Mouse (Mus musculus) T-helper 17 cell (primary cell): Measurements from ENCODE around the gene Kif5c.

Experiments
- in situ Hi-C, 2 experiments: fragments of 300-600 bp; cut with MboI, MseI; formaldehyde crosslinking; loops; 1 replicate in 1 of 2; 2 replicates in 1 of 2; pipeline ENCODE4 v1.15.1; 2025; ENCODE audit warnings: high pct_unique_total_duplicates in 2 of 2

Kif5c gene

DNA sequence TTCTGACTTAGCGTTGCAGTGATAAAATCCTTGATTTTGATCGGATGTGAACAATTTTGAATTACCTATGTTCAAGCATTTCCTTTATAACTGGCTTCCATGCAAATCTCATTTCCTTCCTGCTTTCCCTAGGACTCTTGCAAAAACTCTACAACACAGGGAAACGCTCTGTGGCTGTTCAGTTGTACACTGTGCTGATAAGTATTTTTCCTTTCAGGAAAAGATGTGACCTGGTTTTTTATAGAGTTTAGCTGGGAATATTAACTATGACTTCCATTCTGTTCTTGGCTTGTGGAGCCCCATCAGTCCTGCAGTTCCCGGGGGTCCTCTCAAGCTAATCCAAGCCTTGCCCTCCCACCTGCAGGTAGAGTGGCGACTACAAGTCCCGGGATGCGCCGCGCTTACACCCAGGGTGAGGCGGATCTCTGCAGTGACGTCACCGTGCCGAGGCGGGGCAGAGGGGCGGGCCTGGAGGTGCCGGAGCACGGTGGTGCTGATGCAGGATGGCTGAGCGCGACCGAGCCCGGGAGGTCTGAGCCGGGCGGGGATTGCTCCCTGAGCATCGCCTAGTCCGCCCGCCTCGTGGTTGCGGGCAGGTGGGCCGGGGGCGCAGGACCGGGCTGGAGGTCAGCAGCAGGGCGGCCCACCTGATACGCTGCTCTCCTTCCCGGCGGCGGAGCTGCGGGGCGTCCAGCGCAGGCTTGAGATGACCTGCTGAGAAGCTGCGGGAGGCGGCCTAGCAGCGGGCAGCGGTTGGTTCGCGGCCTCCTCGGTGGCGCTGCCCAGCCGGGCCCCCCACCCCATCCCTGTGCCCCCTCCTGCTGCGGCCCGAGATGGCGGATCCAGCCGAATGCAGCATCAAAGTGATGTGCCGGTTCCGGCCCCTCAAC, at the start of gene Kif5c:
Kif5c (plus strand) TSS at position 470 of the 890 bp plus-strand sequence.
- in situ Hi-C loops, result loop anchor here in 1 of 2 experiments (10.0 kb wide), 1 partner anchor 1294 kb away; no protein-coding TSS in a partner anchor

DNA sequence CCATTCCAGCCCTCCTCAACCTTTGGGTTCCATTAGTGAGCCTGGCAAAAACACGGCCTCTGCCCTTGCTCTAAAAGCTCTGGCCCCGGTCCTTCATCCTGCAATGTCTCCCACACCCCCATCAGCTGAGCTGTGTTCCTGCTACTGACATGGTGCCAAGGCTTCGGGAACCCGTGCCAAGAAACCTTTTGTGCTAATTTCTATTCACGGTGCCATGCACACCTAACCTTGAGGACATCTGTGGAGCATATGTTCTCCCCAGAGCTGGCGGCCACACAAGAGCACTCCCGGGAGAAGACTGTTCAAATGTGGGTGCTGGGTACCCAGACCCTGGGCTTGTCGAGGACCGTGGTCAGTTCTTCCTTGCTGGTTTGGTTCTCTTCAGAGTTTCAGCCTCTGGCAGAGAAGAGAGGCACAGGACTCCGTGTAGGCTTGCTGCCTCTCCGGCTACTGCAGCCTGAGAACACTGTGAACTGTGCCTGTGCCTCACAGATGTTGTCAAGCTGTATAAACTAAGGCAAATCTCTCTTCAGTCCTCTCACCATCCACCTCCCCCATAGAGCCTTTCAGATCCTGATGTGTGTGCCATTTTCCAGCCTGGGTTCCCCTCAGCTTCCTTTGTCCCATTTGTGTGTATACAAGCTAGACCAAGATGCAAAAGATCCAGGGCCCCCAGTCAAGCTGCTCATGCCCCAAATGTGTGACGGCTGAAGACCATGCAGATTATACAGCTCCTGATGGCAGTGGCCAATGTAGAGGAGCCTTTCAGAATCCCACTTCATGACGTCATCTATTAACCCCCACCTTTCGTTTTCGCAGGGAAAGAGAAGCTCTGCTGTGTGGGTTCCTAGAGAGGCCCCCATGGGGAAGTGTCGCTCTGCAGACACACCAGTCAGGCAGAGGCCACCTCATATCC, 49.0 kb upstream of the Kif5c start:
- in situ Hi-C loops, result no loop called here

DNA sequence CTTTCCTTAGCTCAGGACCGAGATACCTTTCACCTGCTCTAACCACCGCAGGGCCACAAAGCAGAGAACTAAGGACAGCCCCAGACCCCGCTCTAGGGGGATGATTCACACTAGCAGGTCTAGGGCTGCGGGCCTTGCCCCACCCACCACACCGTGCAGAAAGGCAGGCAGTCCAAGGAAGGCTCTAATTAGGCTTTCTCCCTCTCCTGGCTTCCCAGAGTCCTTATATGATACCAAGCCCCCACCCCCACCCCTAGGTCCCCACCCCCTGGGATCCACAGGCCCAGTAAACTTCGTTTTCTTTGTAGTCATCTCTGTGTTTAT, 48.4 kb upstream of the Kif5c start:
- in situ Hi-C loops, result no loop called here

DNA sequence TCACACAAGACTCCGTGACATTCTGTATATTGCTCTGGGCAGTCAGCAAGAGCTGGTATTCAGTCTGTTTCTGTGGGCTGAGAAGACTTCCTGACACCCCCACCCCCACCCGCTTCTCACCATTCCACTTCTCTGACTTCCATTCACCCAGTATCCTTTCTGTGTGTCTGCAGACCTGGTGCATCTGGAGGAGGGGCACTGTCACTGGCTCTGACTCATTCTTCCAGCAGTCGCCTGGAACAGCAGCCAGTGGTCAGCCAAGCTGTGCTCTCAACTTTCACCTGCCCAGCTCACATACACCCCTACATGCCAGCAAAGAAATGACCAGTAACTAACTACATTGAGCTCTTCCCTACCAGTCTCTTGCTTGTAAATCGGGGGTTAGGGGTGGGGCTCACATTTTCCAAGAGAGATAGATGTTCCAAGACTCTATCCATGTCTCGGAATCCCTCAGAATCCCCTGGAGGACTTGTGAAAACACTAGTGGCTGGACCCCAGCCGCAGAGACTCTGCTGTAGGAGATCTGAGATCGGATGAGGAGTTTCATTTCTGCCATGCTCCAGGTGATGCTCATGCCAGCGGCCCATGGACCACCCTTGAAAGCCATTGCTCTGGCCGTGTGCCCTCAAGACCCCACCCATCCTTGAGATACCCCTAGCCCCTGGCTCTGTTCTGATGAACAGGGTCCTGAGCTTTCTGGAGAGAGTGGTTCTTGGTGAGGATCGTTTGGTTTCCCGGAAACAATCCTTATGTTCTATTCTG, 47.8 kb upstream of the Kif5c start:
- in situ Hi-C loops, result no loop called here

DNA sequence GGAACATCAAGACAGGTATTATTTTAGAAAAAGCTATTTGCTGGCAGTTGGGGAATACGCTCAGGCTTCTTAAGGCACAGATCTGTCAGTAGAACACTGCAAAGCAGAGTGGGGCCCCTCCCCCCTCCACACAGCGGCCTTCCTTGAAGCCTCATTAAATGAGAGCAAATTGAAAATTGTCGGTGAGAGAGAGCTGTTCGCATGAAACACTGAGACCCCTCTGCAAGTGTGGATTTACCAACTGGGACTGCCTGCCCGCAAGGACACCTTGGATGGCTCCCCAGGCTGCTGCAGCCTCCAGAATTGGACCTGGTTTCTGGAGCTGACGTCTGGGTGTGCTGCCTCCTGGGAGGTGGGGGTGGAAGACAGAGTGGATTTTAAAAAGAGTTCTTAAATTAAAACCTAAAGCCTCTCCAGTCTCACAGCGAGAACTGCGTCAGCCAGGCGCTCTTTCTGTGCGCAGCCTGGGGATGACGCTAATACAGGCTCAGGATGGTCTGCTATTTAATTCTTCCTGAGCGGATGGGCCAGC, 46.9 kb upstream of the Kif5c start:
- in situ Hi-C loops, result no loop called here

DNA sequence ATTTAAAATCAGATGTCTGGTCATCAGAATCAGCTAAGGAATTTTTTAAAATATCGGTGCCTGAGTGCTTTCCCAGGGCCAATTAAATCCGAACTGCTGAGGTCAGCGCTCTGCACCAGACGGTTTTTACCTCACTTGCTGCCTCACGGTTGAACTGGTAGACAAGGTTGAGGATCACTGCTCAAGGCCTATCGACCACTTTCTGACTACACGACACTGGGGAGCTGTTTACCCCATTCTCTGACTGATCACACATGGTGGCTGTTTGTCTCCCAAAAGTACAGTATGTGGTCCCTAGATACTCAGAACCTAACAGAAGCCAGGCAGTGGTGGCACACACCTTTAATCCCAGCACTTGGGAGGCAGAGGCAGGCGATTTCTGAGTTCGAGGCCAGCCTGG, 46.4 kb upstream of the Kif5c start:
- in situ Hi-C loops, result no loop called here

DNA sequence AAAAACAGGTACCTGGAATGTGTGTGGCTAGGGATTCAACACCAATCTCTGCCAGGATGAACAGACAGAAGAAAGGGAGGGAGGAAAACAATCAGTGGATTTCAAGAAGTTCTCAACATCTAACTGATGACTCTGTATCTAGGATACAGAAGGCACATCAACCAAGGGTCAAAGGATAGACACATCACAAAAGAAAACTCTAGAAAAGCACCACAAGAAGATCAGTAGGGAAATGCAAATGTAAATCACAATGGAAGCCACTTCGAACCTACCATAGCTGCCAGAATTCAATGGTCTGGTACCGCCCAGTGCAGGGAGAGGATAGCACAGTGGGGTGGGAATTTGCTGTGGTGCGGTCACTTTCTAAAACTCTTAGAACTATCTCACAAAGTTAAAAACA, 45.8 kb upstream of the Kif5c start:
- in situ Hi-C loops, result no loop called here

DNA sequence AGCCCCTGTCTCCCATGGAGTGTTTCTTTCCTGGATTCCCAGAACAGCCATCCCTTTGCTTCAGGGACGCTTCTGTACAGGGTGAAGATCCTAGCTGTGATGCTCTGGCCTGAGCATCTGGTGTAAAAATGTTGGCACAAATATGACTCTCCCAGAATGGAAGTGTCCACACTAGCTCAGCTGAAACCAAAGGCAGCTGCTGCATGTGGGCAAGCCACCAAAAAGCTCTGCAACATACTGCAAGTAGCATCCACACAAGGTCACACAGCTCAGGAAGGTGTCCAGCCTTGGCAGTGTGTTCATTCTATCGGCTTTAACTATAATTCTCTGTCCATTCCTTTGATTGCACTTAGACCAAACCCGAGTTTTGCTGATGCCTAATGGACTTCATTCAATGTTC, 38.5 kb upstream of the Kif5c start:
- in situ Hi-C loops, result no loop called here

DNA sequence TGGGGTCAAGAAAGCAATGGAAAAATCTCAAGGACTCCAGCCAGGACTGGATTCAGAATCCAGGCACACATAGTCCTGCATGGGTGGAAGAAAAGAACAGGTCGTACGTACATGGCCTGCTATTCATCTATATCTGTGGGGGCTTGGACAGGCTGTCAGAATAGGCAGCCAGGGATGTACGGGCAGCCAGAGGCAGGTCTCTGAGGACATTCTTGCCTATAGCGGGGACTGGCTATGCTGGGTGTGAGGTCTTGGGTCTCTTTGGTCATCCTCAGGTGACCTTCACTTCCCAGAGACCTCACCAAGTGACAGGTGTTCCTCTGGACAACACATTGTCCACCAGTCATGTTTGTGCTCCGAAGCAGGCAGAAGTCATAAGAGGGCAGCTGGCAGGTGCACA, 36.6 kb upstream of the Kif5c start:
- in situ Hi-C loops, result no loop called here

DNA sequence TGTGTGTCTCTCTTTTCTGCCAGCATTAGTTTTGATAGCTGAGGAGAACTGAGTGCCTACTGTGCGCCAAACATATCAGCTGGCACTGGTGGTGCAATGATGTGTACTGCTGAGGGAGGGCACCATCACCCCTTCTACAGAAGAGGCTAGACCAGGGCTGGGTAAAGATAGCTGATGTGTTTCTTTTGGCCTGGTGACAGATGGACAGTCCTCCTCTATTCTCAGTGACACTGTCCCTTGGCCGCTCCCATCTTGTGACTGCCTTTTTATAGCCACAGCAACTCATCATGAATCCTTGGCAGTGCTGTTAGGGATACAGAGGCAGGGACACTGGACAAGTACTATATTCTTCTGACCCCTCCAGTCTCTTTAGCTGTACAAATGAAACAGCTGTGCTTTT, 35.8 kb upstream of the Kif5c start:
- in situ Hi-C loops, result no loop called here

DNA sequence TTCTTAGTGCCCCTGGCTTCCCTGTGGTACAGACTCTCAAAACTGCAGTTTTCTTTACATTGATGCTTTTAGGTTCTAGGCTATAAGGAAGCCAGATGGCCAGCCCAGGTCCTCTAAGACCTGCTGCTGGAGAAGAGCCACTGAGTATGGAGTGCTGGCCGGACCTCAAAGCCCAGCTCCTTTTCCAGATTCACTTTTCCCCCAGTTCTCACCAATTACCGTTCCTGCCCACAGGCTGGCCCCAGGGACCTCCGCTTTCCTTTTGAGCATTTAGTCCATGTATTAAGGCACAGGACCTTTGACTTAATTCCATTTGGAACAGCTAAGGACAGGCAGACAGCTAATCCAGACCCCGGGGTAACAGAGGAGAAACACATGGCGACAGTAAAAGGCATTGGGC, 28.6 kb upstream of the Kif5c start:
- in situ Hi-C loops, result no loop called here

DNA sequence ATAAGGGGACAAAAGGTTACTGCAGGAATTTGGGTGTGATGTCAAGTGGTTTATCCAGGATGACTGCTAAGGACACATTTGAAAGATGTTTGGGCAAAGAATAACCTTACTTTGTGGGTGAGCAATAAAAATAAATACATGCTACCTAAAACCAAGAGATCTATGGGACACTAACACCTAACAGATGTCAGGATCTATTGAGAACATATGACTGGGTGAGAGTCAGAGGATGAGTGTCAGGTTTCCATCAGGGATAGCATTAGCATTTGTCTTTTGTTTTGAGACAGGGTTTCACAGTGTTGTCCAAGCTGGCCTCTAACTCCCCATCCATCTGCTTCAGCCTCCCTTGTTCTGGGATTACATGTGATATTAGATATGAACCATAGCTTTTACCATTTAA, 26.2 kb upstream of the Kif5c start:
- in situ Hi-C loops, result no loop called here

DNA sequence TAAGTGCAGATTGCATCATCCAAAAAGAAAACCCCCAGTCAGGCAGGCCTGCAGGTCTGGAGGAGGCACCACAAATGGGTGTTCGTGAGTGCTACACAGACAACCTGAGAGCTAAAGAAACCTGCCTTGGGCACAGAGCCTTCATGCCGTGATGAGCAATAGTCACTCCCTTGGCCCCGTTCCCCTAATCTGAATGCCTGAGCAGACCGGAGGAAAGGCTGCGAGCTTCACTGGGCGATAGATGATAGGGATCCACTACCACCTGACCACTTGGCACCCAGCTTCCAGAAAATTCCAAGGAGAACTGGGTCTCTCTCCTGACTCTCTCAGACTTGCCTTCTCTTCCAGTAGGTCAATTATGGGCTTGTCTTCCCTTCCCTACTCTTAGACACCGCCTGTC, 24.2 kb upstream of the Kif5c start:
- in situ Hi-C loops, result no loop called here

DNA sequence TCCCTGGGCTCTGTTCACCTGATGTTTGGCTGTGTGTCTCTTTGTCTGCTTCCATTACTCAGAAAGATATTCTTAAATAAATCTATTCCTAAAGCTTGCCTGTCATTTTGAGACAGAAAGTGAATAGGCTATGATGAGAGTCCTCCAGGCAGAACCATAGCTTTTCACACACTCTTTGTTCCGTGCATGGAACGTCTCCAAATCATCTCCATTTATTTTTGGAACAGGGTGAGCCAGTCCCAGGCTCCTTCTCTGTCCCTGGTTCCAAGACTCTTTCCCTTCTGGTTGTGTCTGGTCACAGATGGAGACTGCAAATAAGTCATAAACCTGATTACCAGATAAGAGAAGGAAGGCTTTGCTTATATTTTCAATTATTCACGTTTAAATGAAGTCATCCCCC, 22.8 kb upstream of the Kif5c start:
- in situ Hi-C loops, result no loop called here

DNA sequence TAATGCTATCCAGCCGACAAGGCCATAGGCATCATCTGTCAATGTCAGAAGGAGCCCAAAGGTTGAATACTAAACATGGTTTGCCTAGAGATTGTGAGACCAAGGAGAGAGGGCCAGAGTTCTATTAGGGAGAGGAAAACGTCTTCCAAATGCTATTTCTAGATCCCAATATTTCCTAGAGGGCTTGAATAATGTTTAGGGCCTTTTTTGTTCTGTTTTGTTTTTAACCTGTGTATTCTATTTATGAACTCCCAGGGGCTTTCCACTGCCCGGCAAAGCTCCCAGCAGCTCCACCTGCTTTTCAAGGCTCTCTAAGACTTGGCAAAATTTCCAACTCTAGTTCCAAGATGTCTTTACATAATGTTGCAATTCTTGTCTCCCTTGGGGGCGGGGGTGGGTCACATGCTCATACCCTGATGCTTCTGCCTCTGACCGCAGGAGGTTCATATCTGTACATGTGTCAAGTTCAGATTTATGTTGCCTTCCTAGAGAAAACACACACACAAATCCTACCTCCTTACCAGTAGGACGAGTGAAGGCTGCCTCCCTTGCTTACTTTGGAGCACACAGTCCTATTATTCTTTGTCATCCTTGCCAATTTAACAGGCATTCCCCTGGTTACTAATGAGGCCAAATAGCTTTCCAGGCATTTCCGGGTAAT, 18.9 kb upstream of the Kif5c start:
- in situ Hi-C loops, result no loop called here

DNA sequence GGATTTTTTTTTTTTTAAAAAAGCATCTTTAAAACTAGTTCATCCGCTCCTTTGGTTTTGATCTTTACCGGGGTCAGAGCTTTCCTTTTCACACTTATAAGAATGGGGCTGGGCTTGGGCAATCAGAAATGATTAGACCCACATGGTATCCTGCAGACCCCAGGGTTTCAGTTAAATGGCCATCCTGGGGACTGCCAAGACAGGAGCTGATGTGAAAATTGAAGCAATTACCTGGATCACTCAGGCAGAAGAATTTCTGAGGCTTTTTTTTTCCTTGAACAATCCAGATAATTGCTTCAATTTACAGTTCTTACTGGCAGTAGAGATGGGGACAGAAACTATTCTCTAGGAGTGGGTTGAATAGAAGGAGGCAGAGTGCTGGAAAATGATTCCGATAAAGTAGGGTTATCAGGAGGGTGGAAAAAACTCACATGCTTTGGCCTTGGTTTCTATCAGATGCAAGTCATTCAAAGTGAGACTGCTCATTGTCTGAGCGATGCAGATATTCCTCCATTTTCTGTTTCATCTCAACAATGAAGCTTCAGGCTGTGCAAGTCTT, 16.2 kb upstream of the Kif5c start:
- in situ Hi-C loops, result no loop called here

DNA sequence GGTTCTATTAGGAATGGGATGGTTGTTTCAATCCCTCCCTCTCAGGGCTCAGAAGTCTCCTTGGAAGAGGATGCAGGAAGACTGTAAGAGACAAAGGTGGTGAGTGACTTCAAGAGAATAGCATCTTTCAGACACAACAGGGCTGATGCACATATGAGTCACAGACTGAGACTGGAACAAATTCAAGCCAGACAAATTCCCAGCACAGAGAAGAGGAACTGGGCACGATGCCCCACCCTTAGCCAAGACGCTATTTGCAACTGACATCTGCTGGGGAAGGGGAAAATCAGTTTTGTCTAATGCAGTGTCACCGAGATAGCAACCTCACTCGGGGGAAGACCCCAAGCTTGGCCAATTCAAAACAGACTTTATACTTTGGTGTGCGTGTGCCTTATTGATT, 9.5 kb upstream of the Kif5c start:
- in situ Hi-C loops, result loop anchor here in 1 of 2 experiments (10.0 kb wide), 1 partner anchor 1285 kb away; no protein-coding TSS in a partner anchor

DNA sequence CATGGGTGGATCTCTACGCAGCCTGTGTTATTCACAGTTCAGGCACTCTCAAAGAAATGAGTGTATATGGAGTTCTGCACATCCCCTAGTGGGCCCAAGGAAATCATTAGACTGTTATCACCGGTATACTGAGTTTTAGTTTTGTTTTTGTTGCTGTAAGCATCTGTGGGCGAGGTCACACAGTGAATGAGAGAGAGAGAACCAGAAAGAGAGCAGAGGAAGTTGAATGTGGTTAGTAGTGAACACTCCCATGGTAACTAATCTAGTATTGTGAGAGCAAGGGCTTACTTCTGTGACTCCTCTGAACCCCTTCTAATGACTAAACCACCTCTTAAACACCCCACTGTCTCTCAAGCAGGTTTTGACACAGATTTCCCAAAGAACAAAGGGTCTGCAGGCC, 2.3 kb upstream of the Kif5c start:
- in situ Hi-C loops, result loop anchor here in 1 of 2 experiments (10.0 kb wide), 1 partner anchor 1292 kb away; no protein-coding TSS in a partner anchor

DNA sequence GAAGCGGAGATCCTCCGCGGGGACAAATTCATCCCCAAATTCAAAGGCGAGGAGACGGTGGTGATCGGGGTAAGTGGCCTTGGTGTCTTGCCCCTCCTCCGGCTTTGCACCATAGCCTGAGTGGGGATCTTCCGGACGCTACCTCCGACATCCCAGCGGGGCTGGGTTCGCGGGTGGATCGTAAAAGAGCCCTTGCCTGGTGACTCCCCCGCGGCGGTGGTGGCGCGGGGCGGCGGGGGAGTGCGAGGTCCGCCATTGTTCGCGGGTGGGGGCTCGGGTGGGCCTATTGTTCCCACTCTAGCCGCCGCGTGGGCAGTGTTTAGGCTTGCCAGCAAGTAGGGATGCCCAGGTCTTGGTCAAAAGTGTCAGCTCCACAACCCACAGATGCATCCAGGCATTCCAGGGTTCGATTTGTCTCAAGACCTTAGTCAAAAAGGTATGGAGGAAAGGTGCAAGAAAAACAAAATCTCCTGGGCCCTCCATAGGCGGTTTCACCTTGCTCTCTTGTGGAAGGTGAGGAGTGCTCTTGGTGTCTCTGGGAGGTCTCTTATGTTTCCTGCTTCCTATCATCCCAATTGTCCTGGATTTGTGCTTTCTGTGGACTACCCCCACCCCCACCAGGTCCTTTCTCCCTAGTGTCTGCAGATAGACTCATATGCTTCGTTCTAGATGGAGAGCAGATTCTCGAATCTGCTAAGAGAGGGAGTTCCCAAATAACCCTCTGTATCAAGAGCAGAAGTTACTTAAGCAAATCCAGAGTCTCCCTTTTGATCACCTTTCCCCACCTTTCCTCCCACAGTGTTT, 823 bp downstream of the Kif5c start:
- in situ Hi-C loops, result loop anchor here in 1 of 2 experiments (10.0 kb wide), 1 partner anchor 1295 kb away; no protein-coding TSS in a partner anchor
